ENCODE assay signal across 9 mouse cellular contexts in genomic region chr6:146110832-146111741, GRCm38 (mm10).
A peak's percentile ranks its signal among the peaks of the same experiment; 100 is the strongest.
DNase-seq lines count a peak whose midpoint lies in the region; ATAC-seq lines count a peak whose summit lies in the region.
"Had no signal": no experiment of that assay in that cellular context is flagged by ENCODE, and none has a peak within 500 bp of the region (broad histone marks: within the 10 kb centered on the region; RNA-seq: fewer than 3 reads in every experiment).

No protein-coding gene starts in this region.

- H3K4me2 ChIP-seq in hindbrain, embryonic 12.5 days (replicated peaks) = 0 out of 2 replicates have a peak overlapping the region, but pooled peaks have one; percentile 2

- peaks cover 43% of the 10 kb centered on the region for H3K4me1 ChIP-seq in hindbrain, embryonic 12.5 days

- no peaks in the 10 kb centered on the region for H3K27me3 ChIP-seq in hindbrain, embryonic 12.5 days

- peak; percentile 82 for ATAC-seq in hindbrain, embryonic 12.5 days (ENCODE audit: low FRiP score)

- no peak overlapping the region for H3K4me3 ChIP-seq in hindbrain, embryonic 12.5 days

- H3K27ac ChIP-seq in hindbrain, embryonic 12.5 days = peak overlapping the region; percentile 79

- 23% methylated on average over 21 of the region's 21 CpGs for WGBS in hindbrain, embryonic 12.5 days

- H3K9ac ChIP-seq in hindbrain, embryonic 12.5 days = no peak overlapping the region

- H3K9me3 ChIP-seq in hindbrain, embryonic 12.5 days (replicated peaks) = no peaks in the 10 kb centered on the region

- peak; percentile 28 to 68 for DNase-seq in layer of hippocampus, adult 18-20 months (ENCODE audit: low spot score in 2 of 2)
- no peak for DNase-seq in layer of hippocampus, postnatal 10 days (ENCODE audit: low spot score in 2 of 2)
- DNase-seq in embryo, embryonic 10.5 days (ENCODE audit: low spot score) = peak; percentile 74
- peak; percentile 52 for DNase-seq in neural tube, embryonic 10.5 days (ENCODE audit: extremely low spot score, low spot score)
- no peak for DNase-seq in urinary bladder, postnatal 25 days (ENCODE audit: low spot score)
- no peak for DNase-seq in heart, adult 9 months (ENCODE audit: low spot score in 2 of 2)
- DNase-seq in gastrocnemius, postnatal 25 days = no peak
- DNase-seq: kidney, postnatal 36 days had no signal

- H3K36me3 ChIP-seq in hindbrain, embryonic 12.5 days = no peaks in the 10 kb centered on the region

Comparison
In these comparisons a context has a peak if more than half of its experiments do, and no peak if none do; other contexts are left out.
1. DNase-seq: peak in layer of hippocampus, adult 18-20 months (2 of 2), embryo, embryonic 10.5 days (single experiment) and neural tube, embryonic 10.5 days (single experiment); none in layer of hippocampus, postnatal 10 days (0 of 2), urinary bladder, postnatal 25 days (single experiment), heart, adult 9 months (0 of 2) and gastrocnemius, postnatal 25 days (single experiment).